Mouse (Mus musculus) CH12.LX (cell line): Measurements from ENCODE around the gene Skap1.

Source experiments
- CTCF ChIP-seq, 2 experiments: IDR thresholded peaks in 1 of 2; conservative IDR thresholded peaks in 1 of 2; 2 replicates each; pipeline ENCODE4 v1.5.1; 2011 to 2012; ENCODE audit warnings: low read depth in 2 of 2, low read length in 2 of 2, improper control_type of control experiment in 1 of 2, inconsistent platforms in 1 of 2, mild to moderate bottlenecking in 1 of 2, moderate library complexity in 1 of 2
- EP300 ChIP-seq: IDR thresholded peaks from 2 replicates; pipeline ENCODE4 v1.6.1; 2011; ENCODE audit warnings: low read length, improper control_type of control experiment
- HCFC1 ChIP-seq: IDR thresholded peaks from 2 replicates; pipeline ENCODE4 v1.6.1; 2012; ENCODE audit warnings: low read depth, mild to moderate bottlenecking, inconsistent platforms, low read length, improper control_type of control experiment
- JUN ChIP-seq: IDR thresholded peaks from 2 replicates; pipeline ENCODE4 v1.6.1; 2011; ENCODE audit warnings: low read depth, mild to moderate bottlenecking, low read length, improper control_type of control experiment, moderate library complexity; ENCODE audit not compliant: insufficient read depth
- MAFK ChIP-seq: IDR thresholded peaks from 2 replicates; pipeline ENCODE4 v1.6.1; 2011; ENCODE audit warnings: low read length, improper control_type of control experiment; ENCODE audit not compliant: insufficient replicate concordance
- MAX ChIP-seq: IDR thresholded peaks from 2 replicates; pipeline ENCODE4 v1.6.1; 2011; ENCODE audit warnings: low read length, improper control_type of control experiment
- MEF2A ChIP-seq: IDR thresholded peaks from 2 replicates; pipeline ENCODE4 v1.6.1; 2014; ENCODE audit warnings: low read depth, mild to moderate bottlenecking, inconsistent platforms, low read length, improper control_type of control experiment, borderline replicate concordance
- MXI1 ChIP-seq: IDR thresholded peaks from 2 replicates; pipeline ENCODE4 v1.6.1; 2011; ENCODE audit warnings: mild to moderate bottlenecking, low read depth, low read length, improper control_type of control experiment
- SIN3A ChIP-seq: IDR thresholded peaks from 2 replicates; pipeline ENCODE4 v1.6.1; 2012; ENCODE audit warnings: low read length, improper control_type of control experiment, inconsistent platforms
- TCF12 ChIP-seq: IDR thresholded peaks from 2 replicates; pipeline ENCODE4 v1.6.1; 2014; ENCODE audit warnings: low read depth, mild to moderate bottlenecking, inconsistent platforms, low read length, improper control_type of control experiment
- USF2 ChIP-seq: conservative IDR thresholded peaks from 2 replicates; pipeline ENCODE4 v1.6.1; 2011; ENCODE audit warnings: low read depth, low read length, improper control_type of control experiment

DNA sequence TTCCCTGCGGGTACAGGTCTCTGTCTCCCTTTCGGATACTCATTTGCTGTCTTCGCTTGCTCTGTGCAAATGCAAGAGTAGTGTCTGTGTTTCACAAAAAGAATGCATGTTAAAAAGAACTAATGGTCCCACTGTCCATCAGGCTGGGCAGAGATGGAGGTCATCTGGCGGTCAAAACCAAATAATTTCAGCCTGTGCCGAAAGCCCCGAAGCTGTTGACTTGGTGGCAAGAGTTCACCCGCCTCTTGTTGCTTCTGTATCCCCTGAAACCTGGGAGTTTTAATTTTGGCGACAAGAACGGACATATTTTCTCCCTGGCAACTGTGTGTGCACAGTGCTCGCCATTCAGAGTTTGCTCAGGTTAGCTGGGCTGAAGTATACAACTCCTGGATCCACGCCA lies 156.3 kb downstream of the Skap1 start:
- TF ChIP-seq HCFC1 (no peak), CTCF (conservative IDR thresholded peaks at IDR 0.05 in 1 of 2, IDR thresholded peaks at IDR 0.05 in 1 of 2; ENCODE audit: low read depth in 2 of 2, low read length in 2 of 2) (no peak), SIN3A (no peak), MAFK (no peak), TCF12 (no peak), JUN (no peak), USF2 (no peak), MXI1 (no peak), MEF2A (no peak), EP300 (no peak), MAX (no peak)
